Mouse (Mus musculus) cerebral cortex, adult 2 months (tissue): Measurements from ENCODE around the gene Chad.

ENCODE experiments used
- WGBS: fragments of 180-500 bp; shearing (Covaris S2); methylation state at CpG from one replicate; pipeline ENCODE4 v1.1.7; 2018; 5-methylcytosine and 5-hydroxymethylcytosine counted together

Gene Chad

DNA sequence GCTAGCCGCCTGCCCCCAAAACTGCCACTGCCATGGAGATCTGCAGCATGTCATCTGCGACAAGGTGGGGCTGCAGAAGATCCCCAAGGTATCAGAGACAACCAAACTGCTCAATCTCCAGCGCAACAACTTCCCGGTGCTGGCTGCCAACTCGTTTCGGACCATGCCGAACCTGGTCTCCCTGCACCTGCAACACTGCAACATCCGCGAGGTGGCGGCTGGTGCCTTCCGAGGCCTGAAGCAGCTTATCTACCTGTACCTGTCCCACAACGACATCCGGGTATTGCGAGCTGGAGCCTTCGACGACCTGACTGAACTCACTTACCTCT lies 268 bp downstream of the Chad start:
- 47% methylated on average over 16 of the region's 16 CpGs for WGBS

DNA sequence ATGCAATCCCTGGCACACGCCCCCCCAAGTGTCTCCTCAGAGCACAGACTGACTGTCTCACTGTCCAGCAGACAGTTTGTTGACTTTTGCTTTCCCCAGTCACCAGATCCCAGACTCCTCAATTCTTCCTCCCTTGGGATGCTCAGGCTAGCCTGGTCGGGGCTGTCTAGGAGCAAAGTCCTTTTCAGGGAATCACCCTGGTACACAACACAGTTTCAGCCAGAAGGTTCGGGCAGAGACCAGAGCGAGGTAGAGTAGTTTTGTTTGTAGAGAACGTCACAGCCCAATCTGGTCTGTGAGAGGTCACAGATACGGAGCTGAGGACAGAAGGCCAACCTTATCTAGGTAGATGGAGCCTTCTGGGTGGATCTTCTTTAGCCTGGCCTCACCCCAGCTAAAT lies 1.7 kb downstream of the Chad start:
- WGBS, result 86% methylated on average over 6 of the region's 6 CpGs

DNA sequence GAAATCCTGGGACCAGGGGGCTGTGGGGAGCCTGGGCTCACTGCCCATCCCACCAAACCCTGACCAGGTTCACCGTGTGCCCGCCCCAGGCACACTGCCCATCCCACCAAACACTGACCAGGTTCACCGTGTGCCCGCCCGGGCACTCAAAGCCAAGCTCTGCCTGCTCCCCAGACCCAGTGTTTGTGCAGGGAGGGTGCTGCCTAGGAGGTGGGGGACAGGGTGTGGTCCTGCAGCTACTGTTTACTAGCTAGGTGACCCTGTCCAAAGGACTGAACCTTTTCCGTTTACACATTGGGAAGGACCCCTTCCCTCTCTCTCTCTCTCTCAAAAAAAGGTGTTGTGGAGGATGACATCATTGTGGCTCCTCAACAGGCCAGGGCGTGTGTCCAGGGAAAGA lies 2.5 kb downstream of the Chad start:
- 93% methylated on average over 7 of the region's 7 CpGs for WGBS

DNA sequence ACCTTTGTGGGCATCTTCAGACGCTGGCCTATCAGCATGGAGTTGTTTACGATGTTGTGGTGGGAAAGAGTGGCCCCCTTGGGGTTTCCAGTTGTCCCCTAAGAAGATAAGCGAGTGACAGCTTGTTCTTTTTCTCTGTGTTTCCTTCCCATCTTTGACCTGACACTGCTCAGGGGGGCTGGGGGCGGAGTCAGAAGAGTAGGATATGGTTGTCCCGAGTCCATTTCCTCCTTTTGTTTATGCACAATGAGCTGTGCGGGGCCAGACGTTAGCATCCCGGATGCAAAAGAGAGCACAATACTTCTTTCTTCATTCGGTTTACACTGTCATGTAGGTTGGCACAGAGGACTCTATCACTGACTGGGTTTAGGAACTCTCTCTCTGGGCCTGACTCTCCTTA lies 5.8 kb downstream of the Chad start:
- WGBS, result 55% methylated on average over 9 of the region's 9 CpGs

DNA sequence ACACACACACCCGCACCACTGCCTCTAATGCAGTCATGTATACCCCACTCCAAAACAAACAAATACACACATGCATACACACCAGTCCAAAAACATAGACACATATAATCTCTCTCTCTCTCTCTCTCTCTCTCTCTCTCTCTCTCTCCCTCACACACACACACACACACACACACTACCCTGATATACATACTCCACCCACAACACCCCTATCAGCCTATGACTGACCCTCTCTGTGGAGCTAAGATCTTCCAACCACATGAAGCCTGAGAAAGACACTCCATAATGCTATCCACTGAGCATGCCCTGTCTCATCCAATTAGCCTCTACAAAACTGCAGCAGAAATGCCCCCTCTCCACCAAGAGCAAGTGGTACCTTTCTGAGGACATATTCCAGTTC lies 7.0 kb downstream of the Chad start:
- 97% methylated on average over 1 of the region's 1 CpGs for WGBS

DNA sequence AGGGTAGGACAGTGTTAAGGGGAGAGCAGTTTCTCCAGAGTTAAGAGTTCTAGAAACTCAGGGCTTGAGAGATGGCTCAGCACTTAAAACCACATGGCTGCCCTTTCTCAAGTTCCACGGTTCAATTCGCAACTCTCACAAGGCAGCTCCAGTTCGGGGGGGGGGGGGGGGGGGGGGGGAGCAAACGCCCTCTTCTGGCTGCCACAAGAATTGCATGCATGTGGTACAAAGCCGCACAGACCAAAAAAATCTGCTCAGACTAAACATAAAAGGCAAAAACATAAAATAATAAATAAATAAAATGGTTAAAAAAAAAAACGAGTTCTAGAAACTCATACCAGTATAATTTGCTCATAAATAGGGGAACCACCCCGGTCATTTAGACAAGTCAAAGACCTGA lies 9.7 kb downstream of the Chad start:
- WGBS, result 40% methylated on average over 6 of the region's 7 CpGs

DNA sequence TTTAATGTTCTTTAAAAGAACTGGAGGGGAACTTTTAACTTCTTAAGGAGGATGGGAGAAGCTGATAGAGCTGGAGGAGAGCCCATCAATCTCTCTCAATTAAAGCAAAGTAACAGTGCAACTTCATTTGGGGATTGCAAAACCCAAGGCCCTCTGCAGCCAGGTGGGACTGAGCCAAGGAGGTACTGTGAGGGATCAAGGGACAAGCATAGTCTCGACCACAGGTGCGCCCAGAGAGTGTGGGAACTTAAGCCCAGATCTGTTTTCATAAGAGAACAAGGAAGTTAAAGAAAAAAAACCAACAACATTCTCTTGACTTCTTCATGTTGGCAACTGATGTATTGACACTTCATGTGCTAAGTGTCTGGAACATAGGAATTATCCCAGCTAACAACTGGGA lies 10.2 kb downstream of the Chad start:
- 81% methylated on average over 2 of the region's 2 CpGs for WGBS

DNA sequence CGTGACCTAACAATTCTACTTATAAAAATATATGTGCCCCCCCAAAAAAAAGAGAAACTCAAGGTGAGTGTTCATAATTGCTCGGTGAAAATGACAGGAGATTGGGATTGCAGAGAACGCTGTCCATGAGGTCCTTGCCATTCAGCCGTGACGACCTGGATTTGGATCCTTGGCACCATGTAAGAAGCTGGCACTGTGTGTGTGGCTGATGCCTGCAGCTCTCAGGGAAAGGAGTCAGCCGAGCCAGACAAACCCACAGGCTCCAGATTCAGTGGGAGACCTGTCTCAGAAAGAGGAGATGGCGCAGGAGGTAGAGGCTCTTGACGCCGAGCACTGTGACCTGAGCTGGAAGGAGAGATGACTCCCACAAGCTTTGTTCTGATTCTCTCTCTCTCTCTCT lies 11.5 kb downstream of the Chad start:
- WGBS, result 59% methylated on average over 9 of the region's 9 CpGs

DNA sequence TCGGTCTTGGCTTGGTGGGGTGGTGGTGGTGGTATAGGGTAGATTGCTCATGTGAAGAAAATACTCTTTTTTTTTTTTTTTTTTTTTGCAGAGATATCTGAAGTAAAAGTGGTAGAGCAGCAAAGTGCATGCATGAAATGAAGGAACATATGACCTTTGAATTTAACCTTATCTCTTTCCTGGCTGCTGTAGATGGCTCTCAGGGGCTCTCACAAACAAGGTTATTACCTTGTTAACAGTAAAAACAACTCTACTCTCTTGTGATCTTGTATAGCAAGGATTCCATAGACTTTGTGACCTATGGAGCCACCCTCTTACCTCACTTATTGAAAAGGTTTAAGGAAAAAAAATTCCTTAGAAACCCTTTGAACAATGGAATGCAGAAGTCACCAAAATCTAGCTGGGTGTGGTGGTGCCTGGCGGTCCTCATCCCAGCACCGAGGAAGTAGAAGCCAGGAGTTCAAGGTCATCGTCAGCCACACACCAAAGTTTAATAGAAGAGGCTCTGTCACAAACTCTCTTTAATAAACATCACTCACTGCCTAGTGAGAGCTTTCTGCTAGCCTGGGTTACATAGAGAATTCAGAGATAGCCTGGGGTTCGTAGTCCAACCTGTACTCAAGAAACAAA lies 15.4 kb downstream of the Chad start:
- 92% methylated on average over 5 of the region's 5 CpGs for WGBS

DNA sequence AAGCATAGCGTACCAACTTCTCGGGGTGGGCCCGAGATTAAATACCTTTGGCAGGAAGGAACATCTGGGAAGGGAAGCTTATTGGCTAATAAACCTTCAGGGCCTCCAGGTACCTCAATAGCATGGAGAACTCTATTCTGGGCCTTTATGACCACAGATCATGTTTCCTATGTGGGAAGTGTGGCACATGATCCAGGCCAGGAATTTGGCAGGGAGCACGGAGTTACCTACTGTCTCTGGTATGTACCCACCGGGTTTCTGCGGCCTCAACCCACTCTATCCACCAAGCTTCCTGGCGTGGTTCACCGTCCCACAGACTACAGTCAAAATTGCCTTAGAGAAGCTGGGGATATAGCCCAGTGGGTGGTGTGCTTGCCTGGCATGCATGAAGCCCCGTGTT lies 20.2 kb downstream of the Chad start:
- WGBS, result 94% methylated on average over 9 of the region's 9 CpGs

DNA sequence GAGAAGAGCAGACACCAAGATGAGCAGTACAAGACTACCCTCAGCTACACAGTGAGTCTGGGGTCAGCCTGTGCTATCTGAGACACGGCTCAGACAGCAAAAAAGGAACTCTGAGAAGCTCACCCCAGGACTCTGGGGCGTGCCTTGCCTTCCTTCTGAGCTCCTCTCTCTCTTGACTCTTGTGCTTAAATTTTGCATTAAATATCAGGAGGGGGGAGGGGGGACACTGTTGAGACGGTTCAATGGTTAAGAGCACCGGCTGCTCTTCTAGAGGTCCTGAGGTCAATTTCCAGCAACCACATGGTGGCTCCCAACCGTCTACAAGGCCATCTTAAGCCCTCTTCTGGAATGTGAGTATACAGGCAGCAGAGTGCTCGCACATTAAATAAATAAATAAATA lies 22.7 kb downstream of the Chad start:
- WGBS, result 88% methylated on average over 6 of the region's 6 CpGs

DNA sequence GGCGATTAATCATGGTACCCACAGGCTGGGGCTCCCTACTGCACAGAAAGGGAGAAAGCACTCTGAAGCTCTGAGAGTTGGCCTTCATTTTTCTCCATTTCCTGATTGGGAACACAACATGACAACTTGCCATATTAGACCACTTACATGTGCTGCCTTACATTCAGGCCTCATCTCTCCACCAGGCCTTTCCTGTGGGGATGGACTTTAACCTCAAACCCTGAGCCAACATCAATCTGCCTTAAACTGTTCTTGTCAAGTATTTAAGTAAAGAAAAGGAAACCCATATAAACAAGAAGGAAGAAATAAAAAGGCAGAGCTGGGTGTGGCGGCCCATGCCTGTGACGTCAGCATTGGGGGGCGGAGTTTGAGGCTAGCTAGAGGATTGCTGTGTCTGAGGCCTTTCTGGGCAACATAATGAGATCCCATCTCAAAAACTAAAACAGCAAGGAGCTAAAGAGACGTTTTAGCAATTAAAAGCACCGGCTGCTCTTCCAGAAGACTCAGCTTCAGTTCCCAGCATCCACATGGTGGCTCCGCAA lies 31.5 kb downstream of the Chad start:
- 68% methylated on average over 7 of the region's 7 CpGs for WGBS

DNA sequence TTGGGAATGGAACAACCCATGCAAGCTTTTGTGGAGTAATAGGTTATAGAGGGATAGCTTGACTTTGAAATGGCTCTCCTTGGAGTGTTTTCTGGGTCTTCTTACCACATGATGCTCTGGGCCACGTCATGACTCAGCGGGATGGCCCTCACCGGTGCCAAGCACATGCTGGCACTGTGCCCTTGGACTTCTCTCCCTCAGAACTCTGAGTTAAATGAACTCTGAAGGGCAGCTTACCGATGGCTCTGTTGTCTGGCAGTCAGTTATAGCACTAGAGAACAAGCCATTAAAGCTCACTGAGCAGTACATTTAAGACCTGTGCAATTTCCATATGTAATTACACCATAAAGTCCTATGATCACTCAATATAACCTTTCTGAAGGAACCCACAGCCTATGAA lies 32.5 kb downstream of the Chad start:
- WGBS, result 65% methylated on average over 4 of the region's 4 CpGs

DNA sequence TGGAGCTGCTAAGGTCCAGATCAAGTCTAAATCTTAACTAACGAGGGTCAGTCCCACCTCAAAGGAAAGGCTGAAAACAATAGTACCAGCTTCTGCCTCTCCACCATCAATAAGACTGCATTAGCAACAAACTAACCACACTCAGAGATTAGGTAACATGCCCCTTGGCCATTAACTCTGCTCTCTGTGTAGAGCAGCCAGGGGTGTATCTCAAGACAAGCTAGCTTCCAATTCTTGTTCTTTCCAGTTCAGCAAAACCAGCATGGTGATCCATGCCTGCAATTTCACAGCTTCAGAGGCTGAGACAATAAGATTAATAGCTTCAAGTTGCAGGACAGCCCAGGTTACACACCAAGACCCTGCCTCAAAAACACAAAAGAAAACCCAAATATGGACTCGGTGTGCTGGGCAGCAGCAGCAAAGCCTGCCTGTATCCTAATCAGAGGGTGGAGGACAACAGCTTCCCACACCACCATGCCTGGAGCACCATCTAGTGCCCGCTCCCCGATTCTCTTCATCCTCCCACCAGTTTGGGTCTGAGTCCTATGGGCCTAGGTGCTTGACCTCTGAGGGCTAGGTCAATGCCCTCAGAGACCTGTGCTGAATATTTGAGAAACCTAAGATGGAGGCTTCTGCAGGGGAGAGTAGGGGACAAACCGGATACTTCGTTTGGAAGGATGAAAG lies 33.7 kb downstream of the Chad start:
- 74% methylated on average over 6 of the region's 6 CpGs for WGBS

DNA sequence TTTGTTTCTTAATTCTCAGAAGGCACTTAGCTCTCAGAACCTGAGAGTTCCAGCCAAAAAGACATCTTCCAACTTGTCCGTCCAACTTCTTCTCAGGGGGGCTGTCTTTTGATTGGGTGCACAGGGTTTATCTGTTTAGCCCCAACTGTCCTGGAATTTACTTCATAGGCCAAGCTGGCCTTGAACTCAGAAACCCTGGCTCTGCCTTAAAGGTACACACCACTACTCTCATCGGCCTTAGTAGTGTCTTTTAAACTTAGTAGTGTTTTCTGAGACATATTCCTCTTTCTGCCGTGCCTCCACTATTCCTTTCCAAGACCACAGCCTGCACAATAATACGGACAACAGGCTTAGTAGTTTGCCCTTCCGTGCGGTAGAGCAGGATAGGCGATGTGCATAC lies 35.6 kb downstream of the Chad start:
- WGBS, result 92% methylated on average over 7 of the region's 7 CpGs

DNA sequence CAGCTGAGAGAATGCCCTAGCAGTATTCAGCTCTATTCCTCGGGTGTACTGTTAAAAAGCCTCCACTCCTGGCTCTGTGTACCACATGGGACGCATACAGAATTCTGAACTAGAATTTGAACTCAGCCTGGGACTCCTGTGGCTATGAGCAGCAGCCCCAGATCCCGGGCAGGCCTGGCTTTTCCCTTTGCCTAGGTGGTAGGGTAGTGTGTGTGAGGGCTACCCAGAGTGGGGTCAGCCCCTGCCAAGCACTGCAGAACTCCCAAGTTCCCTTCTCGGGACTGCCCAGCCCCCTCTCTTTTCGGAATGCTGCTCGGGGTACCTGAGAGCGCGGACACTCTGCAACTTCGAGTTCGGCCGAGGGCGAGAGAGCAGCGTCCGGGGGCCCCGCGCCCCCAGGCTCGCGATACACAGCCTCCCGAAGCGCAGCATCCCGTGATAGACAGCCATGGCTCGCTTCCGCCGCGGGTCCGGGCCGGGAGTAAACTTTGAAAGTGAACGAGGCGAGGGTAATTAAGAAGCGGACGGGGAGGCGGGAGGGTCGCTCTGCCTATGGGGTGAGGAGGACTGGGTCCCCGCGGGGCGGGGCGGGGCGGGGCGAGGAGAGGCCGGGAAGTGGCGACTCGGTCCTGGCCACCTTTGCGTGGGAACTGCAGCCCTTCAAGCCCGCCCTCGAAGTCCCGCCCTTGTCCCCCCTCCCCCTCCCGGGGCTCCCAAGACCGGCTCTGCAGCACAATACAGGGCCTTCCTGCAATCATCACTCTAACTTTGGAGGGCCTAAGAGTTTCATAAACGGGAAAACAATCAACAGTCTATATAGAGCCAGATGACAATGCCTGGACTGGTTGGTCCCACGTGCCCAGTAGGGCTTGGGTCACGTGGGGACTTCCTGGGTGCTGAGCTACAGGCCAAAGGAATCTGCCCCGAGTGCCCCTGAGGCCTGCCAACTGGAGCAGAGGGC lies 36.8 kb downstream of the Chad start, which contains the start of gene Acsf2:
Gene Acsf2, minus strand, starts transcription at position 551 of the 961 bp plus-strand sequence.
- 5% methylated on average over 52 of the region's 52 CpGs for WGBS

DNA sequence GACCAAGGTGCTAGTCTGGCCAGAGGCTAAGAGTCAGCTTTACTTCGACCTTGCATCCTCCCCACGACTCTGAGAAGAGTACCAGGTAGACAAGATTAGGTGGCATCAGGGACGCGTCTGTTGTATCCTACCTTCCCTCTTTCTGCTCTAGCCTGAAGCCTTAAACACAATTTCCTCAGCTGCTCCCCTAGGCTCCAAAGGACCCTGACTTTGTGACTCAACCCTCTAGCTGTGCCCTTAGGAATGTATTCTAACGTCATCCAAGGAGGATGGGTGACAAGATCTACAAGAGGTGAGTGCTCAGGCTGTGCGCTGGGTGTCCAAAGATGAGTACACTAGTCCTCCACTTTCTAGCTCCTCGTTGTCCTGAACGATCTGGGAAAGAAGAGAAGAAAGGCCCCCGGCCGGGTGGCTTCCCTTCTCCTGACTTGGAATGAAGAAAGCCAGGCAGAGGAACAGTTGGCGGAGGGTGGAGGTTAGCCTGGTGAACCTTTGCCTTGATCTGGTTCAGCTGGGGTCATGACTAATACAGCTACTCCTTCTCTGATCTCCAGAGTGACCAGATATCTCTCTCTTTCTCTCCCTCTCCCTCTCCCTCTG lies 37.6 kb downstream of the Chad start:
- WGBS, result 88% methylated on average over 11 of the region's 11 CpGs

DNA sequence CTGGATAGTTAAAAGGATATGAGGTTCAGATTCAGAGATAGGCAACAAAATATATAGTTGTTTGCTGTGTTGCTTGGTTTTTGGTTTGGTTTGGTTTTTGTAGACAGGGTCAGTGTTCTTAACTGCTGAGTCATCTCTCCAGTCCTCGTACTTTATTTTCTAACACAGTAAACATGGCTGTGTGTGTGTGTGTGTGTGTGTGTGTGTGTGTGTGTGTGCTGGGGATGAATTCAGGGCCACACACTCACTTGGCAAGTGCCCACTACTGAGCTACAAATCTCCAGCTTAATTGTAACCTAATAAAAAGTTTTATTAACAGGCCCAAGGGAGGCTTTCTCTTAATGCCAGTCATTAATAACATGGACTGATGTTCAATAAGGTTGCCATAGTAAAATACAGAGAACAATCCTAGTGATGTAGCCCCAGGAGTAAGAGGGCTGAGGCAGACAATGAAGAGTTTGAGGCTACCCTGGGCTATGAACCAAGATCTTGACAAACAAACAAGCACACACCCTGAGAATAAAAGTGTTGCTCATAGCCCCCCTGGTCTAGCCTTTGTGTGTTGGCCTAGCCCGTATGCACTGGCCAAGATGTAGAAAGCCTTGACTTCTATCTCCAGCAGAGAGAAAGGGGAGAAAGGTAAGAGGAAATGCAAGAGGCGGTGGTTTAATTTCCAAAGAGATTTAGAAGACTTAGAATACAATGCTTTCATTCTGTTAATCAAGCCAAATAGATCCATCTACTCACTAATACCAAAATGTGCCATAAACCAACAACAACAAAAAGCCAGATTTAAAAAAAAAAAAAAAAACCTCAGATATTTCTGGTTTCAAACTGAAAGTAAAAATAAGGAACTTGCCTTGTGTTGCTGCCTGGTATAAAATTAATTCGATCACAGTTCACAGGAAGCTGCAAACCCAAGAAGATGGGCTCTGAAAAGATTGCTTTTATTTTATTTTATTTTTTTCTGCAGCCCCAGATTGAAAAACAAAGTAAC lies 46.2 kb downstream of the Chad start:
- 70% methylated on average over 4 of the region's 4 CpGs for WGBS

DNA sequence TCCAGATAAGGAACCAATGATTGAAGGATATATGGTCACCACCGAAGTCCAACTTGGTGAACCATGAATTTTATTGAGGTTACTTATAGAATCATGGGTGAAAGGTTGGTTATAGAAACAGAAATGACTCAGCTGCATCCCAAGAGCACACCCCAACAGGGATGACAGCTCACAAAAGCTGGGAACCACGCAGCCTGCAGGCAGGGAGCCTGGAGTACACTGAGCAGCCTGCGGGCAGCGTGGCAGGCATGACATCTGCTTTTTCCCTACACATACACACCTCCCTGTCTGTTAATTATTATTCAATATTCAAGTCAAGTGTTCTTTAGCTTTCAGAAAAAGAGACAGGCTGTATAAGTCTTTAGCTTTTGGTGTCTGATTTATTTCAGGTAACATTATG lies 49.8 kb downstream of the Chad start:
- WGBS, result 86% methylated on average over 4 of the region's 4 CpGs

DNA sequence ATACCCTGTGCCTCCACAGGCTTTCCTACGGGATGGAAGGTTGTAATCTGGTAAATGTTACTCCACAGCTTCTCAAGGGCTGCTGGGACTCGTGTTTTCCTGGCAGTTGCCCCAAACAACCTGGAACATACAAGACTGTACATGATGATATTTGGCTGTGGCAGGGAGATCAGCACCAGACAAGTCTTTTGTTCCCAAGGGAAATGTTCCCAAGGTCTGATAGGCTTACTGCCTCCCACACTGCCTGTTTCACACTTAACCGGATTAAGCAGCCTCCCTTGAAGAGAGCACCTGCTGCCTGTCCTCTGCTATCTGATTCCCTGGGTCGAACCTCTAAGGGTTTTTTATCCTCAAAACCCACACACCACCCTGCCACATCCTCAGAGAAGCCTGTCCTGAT lies 50.6 kb downstream of the Chad start:
- 17% methylated on average over 4 of the region's 4 CpGs for WGBS

DNA sequence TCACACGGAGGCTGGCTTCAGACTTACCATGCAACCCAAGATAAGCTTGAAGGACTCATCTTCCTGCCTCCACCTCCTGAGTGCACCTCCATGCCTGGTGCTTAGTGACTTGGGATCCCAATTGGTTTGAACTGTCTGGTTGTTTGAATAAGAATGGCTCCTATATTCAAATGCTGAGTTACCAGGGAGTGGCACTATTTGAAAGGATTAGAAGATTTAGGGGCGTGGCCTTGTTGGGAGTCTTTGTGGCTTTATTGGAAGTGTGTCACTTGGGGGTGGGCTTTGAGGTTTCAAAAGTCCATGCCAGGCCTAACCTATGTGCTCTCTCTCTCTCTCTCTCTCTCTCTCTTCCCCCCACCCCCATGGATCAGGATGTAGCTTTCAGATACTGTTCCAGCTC lies 52.8 kb downstream of the Chad start:
- 90% methylated on average over 2 of the region's 2 CpGs for WGBS
